Mouse (Mus musculus): ENCODE data around the gene Palm.

The Palm gene

GRCm38 (mm10) chr10:79800508-79800907 is 7.1 kb downstream of the Palm start:
- DNase-seq: no peak

DNA sequence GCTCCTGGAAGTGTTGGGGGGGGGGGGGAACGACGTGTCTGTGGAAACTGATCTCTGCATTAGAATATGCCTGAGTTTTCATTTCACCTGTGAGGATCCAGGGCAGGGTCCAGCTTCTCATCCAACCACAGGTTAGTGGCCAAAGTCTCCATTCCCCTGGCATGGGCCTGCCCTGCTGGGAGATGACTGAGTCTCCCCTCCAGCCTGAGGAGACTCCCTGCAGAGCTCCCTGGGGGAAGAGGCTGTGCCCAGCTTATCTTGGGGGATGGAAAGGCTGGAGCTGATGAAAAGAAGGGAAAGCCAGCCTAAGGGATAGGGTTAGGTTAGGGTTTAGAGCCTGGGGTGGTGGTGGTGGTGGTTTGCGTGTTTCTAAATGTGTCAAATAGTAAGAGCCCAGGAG is 8.5 kb downstream of the Palm start:
- no peak for DNase-seq

DNA sequence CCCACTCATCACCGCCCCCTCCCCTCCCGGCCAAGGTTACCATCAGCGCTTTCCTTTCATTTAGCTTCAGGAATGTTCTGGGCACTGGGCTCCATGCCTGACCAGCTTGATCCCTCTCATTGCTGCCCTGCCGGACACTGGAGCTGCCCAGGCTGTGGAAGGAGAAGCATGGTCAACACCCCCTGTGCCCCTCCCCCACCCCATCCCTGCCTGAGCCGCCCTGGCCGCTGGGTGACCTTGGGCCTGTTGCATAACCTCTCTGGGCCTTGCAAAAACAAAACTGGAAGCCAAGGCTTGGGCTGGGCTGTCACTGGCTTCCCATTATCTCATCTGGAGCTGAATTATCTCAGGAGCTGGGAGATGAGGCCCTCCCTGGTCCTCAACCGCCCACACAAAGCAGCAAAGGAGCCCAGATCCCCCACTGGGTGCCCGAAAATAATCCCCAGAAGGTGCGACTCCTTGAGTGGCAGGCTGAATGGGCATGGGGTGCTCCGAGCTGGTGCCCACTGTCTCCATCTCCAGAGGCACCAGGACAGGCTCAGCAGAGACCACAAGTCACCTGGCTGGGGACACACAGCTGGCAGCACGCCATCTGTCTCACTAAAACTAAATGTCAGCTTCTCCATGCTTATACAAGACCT is 9.1 kb downstream of the Palm start:
- DNase-seq: peak; percentile 75

DNA sequence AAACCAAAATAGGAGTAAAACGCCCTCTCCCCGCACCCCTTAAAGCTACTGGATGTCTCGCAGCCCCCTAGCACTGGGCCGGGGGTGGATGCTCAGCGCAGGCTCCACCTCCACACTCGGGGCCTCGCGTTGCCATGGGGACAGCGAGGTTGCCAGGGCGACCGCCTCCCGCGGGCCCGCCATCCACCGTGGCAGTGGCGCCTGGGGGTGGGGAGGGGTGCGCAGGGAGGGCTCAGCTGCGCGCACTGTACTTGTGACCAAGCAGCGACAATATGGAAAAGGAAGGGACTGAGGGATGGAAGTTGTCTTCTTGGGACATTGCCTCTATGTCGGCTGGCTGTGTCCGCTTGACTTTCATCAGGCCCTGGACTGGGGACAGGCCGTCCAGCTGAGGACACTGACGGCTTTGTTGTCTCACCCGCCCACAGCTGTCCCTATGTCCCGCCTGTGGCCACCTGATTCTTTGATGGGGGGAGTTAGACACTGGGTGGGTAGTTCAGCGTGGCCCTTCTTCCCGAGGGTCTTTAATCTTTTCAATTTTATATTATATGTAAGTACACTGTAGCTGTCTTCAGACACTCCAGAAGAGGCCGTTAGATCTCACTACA is 10.4 kb downstream of the Palm start:
- peak; percentile 27 for DNase-seq

DNA sequence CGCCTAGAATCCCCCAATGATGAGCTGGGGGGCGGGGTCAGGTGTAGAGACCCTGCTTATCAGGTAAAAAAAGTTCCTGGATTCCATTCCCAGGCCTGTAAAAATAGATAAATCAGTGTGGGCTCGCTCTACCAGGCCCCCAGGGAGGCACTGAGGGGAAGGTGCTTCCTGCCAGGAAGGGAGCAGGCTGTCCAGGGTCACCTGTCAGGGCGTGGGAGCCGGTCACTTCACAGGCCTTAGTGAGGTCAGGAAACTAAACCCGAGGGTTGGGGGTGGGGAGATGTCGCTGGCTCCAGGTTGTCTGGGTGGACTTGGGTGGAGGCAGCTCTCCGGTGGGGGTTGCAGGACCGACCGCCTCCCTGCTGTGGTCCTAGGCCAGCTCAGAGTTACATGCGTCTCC is 12.3 kb downstream of the Palm start:
- peak; percentile 39 for DNase-seq

GRCm38 (mm10) chr10:79806331-79806730 is 13.0 kb downstream of the Palm start:
- DNase-seq: no peak

- DNase-seq: peak; percentile 33
Observed at GRCm38 (mm10) chr10:79806972-79807371, 13.6 kb downstream of the Palm start.

GRCm38 (mm10) chr10:79807826-79808225 is 14.5 kb downstream of the Palm start:
- DNase-seq: peak; percentile 40

DNA sequence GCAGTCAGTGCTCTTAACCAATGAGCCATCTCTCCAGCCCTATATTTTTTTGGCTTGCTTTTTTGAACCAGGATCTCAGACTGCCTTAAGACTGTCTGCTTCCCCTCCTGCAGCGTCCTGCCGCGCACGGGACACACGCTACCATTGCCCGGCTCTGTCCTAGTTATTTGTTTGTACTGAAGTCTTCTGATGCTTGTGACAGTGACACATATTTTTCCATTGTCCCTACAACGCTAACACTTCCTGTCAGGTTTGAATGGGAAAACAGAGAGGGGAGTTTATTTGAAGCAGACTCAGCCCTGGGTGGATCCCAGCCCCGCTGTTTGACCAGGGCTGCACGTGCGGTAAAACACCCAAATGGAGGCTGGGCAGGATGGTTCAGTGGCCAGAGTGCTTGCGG is 15.4 kb downstream of the Palm start:
- peak; percentile 60 for DNase-seq

GRCm38 (mm10) chr10:79811736-79812637 is 18.6 kb downstream of the Palm start:
- DNase-seq: peak; percentile 89

DNA sequence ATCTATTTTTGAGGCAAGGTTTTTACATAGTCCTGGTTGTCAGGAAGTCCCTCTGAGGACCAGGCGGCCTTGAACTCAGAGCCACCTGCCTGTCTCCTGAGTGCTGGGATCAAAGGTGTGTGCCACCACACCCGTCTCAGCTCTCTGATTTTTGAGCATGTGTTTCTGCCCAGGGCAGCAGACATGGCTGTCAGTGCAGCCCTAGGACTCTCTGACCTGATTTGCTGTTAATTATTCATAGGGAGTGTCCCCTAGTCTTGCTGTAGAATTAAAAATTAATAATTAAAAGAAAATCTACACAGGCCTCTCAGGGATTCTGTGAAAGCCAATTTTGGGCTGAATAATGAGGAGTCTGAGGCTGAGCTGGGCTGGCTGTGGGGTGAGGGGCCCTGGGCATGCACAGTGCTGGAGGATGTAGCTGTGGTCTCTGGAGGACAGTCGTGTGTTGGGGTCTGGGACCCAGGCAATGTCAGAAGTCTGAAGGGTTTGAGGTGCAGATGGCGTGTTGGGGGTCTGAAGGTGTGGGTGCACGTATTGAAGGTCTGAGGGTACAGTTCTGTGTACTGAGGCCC is 21.0 kb downstream of the Palm start:
- no peak for DNase-seq

DNA sequence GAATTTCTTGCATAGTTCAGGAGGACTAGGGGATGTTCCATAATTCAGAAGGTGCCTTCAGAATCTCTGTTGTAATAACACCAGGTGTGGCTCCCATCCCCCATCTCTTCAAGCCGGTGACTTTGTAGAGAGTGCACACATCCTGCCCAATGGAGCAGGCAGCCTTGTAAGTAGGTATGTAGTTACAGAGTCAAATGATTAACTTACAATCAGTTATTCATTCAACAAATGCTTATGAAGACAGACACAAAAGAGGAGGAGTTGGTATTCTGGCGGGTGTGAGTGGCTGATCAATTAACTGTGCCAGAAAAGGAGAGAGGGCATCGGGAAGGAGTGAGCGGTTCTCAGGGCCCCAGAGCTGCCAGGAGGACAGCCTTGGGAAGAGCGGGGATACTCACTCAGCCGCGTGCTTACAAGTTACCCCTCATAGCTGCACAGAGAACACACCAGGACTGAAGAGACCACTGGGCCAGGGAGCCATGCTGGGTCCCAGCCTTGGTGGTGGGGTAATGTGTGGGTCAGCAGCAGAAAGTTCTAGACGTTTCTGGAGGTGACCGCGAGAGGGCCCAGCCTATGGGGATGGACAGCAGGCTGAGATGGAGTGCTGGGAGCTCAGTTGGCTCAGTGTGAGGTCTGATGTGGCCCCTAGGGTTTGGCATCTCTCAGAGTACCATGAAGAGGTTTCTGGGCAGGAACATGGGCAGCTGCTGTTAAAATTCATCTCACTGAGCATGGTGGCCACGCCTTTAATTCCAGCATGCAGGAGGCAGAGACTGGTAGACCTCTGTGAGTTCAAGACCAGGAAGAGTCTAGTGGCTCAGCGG is 22.5 kb downstream of the Palm start:
- DNase-seq: no peak

GRCm38 (mm10) chr10:79817111-79817510 is 23.7 kb downstream of the Palm start:
- no peak for DNase-seq

DNA sequence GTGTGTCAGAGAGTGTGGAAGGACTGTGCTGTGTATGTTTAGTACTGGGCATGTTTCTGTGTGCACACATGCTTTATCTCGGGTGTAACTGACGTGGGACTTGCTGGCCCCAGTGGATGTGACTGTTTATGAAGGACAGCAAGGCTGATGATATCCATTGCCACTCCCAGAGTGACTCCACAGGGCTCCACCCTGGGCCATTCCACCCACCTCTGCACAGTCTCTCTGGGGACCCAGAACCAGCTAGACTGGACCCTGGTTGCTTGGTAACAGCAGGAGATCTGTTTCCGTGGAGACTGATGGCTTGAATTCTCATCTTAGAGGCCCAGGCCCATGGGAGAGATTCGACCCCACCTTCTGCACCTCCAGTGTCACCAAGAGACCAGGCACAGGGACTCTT is 24.9 kb downstream of the Palm start:
- no peak for DNase-seq

DNA sequence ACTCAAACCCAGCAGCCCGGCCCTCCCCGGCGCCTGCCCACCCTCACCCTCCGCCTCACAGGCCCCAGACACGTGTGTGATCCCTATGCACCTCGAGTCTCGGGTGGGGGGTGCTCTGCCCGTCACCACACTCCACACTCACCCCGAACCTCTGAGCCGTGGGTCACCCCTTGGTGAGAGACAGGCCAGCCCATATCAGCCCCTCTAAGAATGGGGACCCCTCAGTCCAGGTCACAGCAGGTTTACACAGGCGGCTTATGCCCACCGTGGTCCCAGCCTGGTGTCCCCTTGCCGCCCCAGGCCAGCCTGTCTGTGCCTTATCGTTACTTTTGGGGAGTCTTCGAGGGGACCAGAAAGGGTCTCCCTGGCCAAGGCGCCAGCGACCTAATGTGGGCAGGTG is 26.2 kb downstream of the Palm start:
- no peak for DNase-seq

DNA sequence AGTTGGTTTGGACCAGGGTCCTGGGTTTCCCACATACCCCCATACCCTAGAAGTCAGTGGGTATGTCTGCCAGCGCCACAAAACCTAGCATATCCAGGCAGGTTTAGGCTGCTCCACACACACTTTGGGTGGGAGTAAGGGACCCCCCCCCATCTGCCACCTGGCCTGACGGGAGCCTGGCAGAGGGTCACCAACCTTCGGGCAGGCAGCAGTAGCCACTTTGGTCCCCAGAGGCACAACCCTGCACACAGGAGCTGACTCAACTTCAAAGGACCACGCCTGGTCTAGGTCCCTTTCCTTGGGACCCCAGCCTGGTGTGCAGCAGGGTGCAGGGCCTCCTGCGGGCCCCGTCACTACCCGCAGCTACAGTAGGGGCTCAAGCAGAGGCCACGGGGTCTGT is 26.9 kb downstream of the Palm start:
- no peak for DNase-seq

- no peak for DNase-seq
Observed at GRCm38 (mm10) chr10:79820782-79821181, 27.4 kb downstream of the Palm start, which contains the start of gene Misp. TSS of gene Misp (plus strand) at chr10:79820989.

DNA sequence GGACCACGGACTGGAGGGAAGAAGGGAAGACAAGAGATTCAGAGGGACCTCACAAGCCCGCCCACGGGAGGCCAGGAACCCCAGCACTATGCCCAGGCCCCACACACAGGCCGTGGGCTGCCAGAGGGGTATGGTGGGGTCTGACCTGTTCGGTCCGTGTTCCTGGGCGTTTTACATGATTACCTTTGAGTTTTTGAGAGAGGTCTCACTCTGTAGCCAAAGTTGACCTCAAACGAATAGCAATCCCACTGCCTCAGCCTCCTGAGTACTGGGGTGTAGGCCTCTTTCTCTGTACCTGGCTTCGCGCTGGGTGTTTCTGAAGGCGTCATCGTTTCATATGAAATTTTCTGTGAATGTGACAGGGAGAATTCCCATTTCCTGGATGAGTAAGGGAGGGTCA is 28.4 kb downstream of the Palm start:
- no peak for DNase-seq

DNA sequence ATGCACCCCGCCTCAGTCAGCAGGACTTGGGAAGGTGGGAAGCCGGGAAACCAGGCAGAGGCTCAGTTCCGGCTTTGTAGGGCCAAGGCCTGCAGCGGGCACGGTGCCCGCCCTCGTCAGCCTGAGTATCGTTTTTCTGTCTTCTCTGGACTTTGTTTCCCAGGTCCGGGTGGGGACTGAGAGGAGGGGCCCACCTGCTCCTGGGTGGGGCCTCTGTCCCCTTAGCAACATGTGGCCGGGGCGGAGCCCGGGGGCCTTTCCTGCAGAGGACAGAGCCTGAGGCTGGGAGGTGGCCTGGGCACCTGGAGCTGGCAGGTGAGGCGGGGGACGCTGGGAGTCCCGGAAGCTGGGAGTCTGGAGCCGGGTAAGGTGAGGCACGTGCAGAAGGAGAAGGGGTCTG is 29.0 kb downstream of the Palm start:
- peak; percentile 40 for DNase-seq

- no peak for DNase-seq
Observed at GRCm38 (mm10) chr10:79823011-79823410, 29.6 kb downstream of the Palm start.

- DNase-seq: peak; percentile 56
Observed at GRCm38 (mm10) chr10:79824413-79824812, 31.0 kb downstream of the Palm start.

- no peak for DNase-seq
Observed at GRCm38 (mm10) chr10:79831583-79831982, 38.2 kb downstream of the Palm start.

Data from lung, postnatal 10 days (tissue).